Mouse (Mus musculus) Muller cell, postnatal 12 days (primary cell): ENCODE results near the gene Mlip.
"Not testable (repeated sequence)": the region's sequence is repeated elsewhere in the genome, so short reads cannot be mapped to it uniquely, and the experiment has no call there.

Source experiments
- DNase-seq: peaks from one replicate; pipeline ENCODE4 v3.0.0-alpha.2; 2015; ENCODE audit errors: inconsistent ontology term

The Mlip gene

DNA sequence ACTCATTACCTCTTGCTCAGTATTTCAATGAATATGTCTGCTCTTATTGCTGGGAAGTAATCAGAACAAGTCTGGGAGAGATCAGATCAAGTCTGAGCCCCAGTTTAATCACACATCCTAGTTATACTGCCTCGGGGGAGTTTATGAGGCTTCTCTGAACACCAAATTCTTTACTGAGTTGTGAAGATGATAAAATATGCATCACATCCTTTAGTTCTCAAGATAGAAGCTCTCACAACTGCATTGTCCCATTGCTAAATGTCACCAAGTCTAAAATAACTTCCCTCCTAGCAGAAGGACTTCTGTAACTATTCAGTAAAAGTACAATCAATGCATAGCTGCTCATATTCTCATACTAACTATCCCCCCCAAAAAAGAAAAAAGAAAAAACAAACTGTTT, 154.5 kb downstream of the Mlip start:
- DNase-seq = no peak

DNA sequence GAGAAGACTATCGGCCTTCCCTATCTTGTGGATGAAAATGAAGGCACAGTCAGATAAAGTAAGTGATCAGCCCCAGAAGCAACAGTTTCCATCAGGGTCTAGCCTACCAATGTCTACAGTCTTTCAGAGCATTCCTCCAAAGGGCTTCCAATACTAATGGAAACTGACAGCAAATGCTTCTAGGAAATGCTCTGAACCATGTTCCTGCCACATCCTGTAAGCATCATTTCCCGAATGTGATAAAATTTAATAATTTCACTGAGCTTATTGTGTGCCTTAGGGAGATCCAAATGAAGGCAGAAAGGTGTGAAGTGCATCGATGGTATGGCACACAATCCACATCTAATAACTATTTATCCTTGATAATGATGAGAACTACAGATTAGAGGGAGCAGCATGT, 173.3 kb downstream of the Mlip start:
- DNase-seq = peak; percentile 65

DNA sequence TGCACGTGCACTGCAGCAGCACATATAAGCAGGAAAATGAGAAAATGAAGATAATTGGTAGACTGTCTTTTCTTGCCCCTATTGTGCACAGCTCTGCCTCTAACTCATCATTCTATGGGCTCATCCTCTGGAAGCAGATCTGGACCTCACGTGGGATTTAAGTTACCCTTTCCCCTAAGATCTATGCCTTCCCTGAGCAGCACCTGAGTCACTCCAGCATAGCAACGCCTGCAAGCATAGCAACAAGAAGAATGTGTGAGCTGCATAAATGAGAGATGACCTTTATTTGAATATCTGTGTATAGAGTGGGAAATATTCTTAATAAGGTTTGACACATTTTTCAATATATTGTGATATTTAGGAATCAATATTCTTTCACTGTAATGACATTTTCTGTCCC, 176.9 kb downstream of the Mlip start:
- no peak for DNase-seq

DNA sequence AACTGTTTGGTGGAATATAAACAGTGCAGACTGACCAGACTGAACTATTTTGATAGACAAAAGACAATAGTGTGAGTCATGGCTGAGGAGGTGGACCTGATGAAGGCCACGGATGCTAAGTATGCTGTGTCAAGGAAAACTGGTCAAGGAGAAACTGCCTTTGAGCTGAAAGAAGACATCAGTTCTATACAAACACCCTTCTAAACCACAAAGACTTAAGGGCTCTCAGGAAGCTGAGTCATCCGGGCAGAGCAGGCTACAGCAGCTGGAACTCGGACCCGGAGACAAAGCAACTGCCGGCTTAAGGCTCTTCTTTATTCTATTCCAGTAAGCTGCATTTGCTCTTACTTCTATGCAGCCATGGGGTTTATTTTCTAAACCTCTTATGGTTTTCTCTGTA, 180.7 kb downstream of the Mlip start:
- peak; percentile 52 for DNase-seq

DNA sequence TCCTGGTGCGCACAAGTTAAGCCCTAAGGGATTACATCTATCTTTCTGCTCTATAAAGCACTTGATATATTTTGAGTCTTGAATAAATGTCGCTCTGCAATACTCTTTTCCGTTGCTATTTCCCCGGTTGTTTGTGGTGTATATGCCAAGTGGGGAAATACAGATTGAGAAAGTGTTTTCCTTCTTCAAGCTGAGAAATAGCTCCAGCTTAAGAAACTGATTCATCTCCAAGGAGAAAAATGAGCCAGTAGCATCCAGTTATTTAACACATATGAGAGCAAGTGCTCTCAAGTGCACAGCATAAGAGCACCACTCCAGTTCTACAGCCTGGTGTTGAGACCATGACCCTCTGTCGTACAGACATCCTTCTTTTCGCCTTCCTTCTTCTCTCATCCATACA, 186.9 kb downstream of the Mlip start:
- DNase-seq = no peak

DNA sequence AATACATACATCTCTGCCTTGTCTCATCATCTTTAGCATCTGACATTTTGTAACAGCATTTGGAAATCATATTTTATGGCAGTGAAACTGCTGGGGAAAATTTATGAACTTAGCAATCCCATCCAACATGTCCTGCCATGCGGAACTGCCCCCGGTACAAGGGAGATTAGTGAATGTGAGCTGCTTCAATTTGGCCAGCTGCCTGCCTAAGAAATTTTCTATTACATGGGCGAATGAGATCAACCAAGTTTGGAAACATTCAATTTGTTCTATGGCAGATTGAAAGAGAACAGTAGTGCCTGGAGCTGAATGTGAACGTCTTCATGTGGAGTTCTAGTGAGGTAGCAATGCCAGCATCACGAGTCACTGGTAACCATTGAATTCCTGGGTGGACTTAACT, 191.0 kb downstream of the Mlip start:
- peak; percentile 45 for DNase-seq

DNA sequence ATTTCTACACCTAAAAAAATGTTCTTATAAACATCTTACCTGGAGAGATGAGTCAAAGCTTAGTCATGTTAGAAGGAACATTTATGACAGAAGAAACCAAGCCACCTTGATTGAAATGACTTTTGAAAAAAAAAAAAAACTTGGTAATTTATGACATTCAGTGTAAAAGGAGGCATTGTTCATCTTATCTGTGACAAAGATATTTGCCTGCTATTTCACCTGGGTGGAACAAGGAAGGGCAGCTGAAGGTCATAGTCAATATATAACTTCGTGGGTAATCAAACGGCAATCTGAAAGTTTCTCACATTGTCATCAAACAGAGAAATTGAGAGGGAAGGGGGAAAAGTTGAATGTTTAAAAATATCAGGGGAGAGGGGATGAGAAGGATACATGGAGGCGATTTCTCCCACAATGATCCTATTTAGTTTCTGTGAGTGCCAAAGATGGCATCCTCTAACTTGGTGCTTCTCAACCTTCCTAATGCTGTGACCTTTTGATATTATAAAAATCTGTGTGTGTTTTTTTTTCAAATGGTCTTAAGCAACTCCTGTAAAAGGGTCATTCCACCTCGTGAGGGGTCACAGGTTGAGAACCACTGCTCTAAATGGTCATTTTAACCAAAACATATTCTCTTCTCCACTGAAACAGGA, 192.4 kb downstream of the Mlip start:
- DNase-seq = no peak

DNA sequence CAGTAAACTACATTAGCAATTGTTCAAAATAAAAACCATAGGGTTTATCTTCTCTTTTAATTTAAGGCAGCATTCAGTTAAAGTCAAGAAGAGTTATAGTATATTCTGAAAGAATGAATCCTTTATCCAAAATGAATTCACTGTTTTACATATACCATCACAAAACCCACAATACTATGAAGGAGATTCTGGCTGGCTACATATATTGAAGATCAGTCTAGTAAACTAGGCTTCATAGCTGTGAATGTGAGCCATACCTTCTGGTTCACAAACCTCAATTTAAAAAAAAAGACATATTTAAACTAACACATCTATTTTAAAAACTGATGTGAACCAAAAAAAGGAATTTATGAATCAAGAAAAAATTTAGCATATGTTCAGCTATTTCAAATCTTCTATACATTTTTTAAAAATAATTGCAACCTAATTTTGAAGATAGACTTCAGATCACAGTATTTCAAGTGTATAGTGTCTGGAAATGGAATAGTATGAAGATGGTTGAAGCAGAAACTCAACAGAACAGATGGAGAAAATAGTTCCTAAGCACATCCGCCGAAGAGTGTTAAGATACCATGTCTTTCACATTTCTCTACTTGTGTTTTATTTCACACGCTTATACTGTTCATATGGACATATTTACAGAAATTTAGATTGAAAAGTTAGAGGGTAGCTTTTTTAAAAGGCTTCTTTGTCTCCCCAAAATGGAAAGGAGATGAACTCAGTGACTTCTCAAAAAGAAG, 204.1 kb downstream of the Mlip start:
- DNase-seq = no peak

DNA sequence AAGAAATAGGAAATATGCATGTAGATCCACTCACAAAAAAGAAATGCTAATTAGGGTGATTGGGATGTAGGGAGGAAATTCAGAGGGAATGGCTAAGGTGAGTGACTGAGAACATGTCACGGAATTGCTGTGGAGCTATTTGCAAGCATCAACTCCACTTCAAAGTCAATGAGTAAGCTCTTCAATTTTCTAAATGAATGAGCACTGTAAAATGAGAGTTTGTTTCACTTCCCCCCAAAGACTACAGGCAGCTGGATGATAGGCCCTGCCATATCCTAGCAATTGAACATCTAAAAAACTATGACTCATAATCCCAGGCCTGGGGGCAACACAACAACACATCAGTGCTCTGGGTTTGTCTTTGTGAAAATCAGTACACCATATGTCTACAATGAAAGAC, 233.0 kb downstream of the Mlip start:
- DNase-seq = peak; percentile 2

DNA sequence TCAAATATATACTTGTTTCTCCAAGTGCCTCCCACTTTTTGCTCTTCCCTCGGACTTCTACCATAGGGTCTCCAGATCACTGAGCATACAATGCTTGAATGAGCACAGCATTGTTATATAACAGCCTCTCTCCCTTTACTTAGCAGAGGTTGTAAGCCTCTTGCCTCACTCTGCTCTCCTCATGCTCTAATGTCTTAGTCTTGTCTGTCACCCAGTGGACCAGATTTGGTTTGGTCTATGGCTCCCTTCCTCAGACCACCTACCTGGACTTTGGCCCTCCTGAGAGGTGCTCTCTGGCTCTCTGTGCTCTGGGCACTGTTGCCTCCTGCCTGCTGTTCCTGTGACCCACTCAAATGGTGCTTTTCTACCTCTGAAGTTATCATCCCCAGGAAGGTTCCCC, 255.9 kb downstream of the Mlip start:
- no peak for DNase-seq

DNA sequence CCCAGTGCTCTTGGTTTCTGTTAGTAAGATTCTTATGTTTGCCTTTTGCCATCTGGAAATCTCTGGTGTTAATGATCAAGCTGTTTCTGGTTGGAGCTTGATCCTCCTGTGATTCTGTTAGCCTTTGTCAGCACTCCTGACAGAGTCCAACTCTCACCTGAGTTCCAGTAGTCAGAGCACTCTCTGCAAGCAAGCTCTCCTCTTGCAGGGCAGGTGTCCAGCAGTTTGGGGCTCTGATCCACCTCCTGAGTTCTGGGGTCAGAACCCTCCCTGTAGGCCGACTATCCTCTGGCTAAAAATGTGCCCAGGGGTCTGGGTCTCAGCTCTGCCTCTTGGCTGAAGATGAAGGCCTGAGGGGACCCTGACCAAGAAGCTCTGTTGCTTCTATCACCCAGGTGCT, 269.5 kb downstream of the Mlip start:
- not testable (repeated sequence) for DNase-seq

DNA sequence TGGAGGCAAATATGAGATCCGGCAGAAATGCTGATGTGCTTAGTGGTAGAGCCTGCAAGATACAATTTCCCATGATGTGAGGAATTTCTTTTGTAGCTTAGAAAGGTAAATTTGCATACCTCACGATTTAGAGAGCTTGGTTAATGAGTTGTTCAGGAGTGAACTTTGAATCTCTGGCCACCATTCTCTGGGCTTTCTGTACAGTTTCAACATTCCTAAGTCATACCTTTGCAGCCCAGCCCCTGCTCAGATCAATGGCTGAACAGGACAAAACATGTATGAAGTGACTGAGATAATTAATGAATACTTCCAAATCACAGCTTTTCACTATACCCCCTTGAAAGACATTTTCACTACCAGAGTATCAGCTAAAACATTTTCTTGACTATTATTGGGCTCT, 281.1 kb downstream of the Mlip start:
- DNase-seq = no peak

DNA sequence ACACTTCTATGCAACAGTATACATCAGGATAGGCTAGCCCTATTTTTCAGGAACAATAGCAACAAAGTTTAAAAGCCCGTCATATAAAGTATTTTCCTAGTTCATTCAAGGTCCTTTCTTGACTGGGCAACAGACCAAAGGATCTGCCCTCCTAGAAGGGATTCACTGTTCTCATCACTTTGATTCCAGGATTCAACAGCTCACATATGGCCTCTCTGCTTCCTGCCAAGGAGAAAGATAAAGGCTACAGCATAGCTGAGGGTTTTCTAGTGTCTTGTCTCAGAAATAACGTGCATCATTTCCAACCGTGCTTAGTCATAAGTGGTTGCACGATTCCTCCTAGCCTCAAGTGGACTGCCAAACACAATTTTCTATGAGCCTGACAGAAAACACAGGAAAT, 296.2 kb downstream of the Mlip start:
- DNase-seq = peak; percentile 18

DNA sequence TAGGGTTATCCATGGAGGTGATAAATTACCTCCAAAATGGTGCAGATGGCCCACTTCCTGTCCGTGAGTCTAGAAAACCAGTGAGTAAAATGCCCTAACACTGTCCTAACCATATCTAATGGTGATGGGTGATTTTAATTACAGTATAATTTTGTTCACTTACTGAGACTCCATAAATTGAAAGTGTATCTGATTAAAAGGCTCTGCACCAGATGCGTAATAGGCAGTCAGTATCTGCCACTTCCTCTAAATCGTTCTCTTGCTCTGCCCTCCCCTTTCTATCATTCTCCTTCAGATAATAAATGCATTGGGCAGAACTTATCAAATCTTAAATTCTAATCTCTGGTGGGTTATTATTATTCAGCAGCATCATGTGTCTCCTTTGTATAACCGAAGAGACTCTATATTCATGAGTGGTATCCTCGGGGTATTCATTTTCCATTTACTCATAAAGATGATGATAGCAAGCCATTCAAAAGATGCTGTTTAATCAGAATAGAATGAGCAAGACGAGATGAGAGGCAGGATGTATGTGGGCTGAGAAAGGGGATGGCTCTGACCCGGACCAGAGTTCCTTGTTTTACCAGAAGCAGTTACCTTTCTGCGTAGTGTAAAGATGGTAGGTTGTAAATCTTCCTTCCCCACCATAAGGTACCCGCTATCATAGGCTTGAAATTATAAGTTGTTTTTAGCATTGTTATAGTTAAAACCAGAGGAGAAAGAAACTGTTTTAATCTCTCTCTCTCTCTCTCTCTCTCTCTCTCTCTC, 298.2 kb downstream of the Mlip start:
- no peak for DNase-seq
